Comparison of ENCODE assay signal across 20 mouse cellular contexts in the genomic region with DNA sequence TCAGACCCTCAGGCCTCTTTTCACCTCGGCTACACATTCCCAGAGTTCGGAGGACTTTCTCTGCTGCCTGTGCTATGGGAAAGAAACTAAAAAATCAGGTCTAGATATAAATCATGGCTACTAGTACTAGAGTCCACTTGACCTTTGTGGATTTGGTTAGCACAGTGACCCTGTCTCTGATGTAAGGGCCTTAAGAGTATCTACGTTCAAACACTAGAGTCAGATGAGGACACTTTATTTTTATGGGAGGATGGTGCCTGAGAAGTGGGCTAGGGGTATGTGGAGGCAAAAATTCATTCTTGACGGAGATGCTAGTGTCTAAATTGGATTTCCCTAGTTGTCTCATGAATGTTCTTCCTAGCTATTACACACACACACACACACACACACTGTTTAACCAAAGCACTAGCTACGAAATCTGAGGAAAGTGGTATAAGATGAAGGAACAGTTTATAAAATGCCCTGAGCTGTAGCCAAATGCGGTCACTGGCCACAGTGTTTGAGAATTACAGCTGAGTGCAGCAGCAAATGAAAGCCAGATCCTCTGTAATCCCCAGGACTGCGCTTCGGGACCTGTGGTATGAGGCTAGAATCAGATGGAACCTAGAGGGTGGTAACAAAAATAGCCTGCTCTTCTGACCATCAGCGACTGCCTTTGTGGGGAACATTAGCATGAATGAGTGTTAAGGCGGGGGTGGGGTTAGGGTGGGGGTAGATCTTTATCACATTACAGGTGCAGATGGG.
DNase-seq lines count a peak whose midpoint lies in the region; ATAC-seq and TF ChIP-seq lines count a peak whose summit lies in the region.
"Had no signal": no experiment of that assay in that cellular context is flagged by ENCODE, and none has a peak within 500 bp of the region (broad histone marks: within the 10 kb centered on the region; RNA-seq: fewer than 3 reads in every experiment).

No protein-coding gene starts in this region.

- no peak overlapping the region for H3K4me3 ChIP-seq in kidney, postnatal 0 days (replicated peaks; ENCODE audit: low read depth, low read length)
- H3K4me3 ChIP-seq in limb, embryonic 13.5 days: no peak overlapping the region
- H3K4me3 ChIP-seq: erythroblast, embryonic 14.5 days; gastrocnemius, adult 2 months; layer of hippocampus, adult 2 months; left cerebral cortex, adult 2 months; limb, embryonic 15.5 days; neural tube, embryonic 15.5 days; stomach, embryonic 15.5 days had no signal

- no peaks in the 10 kb centered on the region for H3K27me3 ChIP-seq in kidney, postnatal 0 days (ENCODE audit: insufficient read depth, low read length)
- no peaks in the 10 kb centered on the region for H3K27me3 ChIP-seq in limb, embryonic 13.5 days
- H3K27me3 ChIP-seq: limb, embryonic 15.5 days; neural tube, embryonic 15.5 days; stomach, embryonic 15.5 days had no signal

- TF ChIP-seq CTCF in kidney, postnatal 0 days (IDR thresholded peaks at IDR 0.05; ENCODE audit: low read depth): no peak

- H3K9me3 ChIP-seq in kidney, postnatal 0 days (replicated peaks; ENCODE audit: low read length): no peaks in the 10 kb centered on the region
- H3K9me3 ChIP-seq in limb, embryonic 13.5 days: no peaks in the 10 kb centered on the region
- H3K9me3 ChIP-seq: limb, embryonic 15.5 days; neural tube, embryonic 15.5 days; stomach, embryonic 15.5 days had no signal

- no peak for ATAC-seq in kidney, postnatal 0 days (replicated peaks; ENCODE audit: low FRiP score, low read depth)
- peak; percentile 60; the same call in 1 of the 2 replicates for ATAC-seq in limb, embryonic 13.5 days (ENCODE audit: low FRiP score, low read depth)
- no peak for ATAC-seq in granulocyte monocyte progenitor cell, adult 5-6 weeks (replicated peaks; ENCODE audit: poor library complexity, severe bottlenecking)
- ATAC-seq: forebrain, embryonic 16.5 days; liver, postnatal 0 days had no signal

- peak; percentile 58 for DNase-seq in heart, adult 11 months
- no peak for DNase-seq in heart, adult 18-20 months
- no peak for DNase-seq in kidney, postnatal 0 days (ENCODE audit: low spot score)
- no peak for DNase-seq in kidney, postnatal 4 days
- peak; percentile 32 for DNase-seq in embryo, embryonic 10.5 days (ENCODE audit: low spot score)
- no peak for DNase-seq in urinary bladder, postnatal 4 days (ENCODE audit: low spot score in 2 of 2)
- DNase-seq: cerebellum, postnatal 14 days; gastrocnemius, adult 2 months; liver, postnatal 0 days; spleen, adult 18-20 months had no signal

- no peak overlapping the region for H3K9ac ChIP-seq in kidney, postnatal 0 days (ENCODE audit: low read depth, low read length)
- no peak overlapping the region for H3K9ac ChIP-seq in limb, embryonic 13.5 days
- H3K9ac ChIP-seq: hindbrain, embryonic 14.5 days; limb, embryonic 15.5 days; liver, postnatal 0 days; neural tube, embryonic 15.5 days; stomach, embryonic 15.5 days had no signal

- H3K27ac ChIP-seq in kidney, postnatal 0 days: peak overlapping the region; percentile 70
- H3K27ac ChIP-seq in limb, embryonic 13.5 days: no peak overlapping the region
- H3K27ac ChIP-seq: gastrocnemius, adult 2 months; hindbrain, embryonic 14.5 days; layer of hippocampus, adult 2 months; left cerebral cortex, adult 2 months; limb, embryonic 15.5 days; neural tube, embryonic 15.5 days; stomach, embryonic 15.5 days had no signal

- no peaks in the 10 kb centered on the region for H3K4me1 ChIP-seq in kidney, postnatal 0 days (replicated peaks; ENCODE audit: insufficient read depth, low read length)
- peaks cover 21% of the 10 kb centered on the region for H3K4me1 ChIP-seq in limb, embryonic 13.5 days
- H3K4me1 ChIP-seq: neural tube, embryonic 15.5 days; stomach, embryonic 15.5 days had no signal

- 53% methylated on average over 10 of the region's 10 CpGs for WGBS in kidney, postnatal 0 days
- 30% methylated on average over 10 of the region's 10 CpGs for WGBS in limb, embryonic 13.5 days

- H3K4me2 ChIP-seq in kidney, postnatal 0 days (ENCODE audit: low read length): no peak overlapping the region
- H3K4me2 ChIP-seq in limb, embryonic 13.5 days (replicated peaks): no peak overlapping the region
- H3K4me2 ChIP-seq: hindbrain, embryonic 14.5 days; limb, embryonic 15.5 days; neural tube, embryonic 15.5 days; stomach, embryonic 15.5 days had no signal

- H3K36me3 ChIP-seq in kidney, postnatal 0 days (ENCODE audit: insufficient read depth, low read length): no peaks in the 10 kb centered on the region
- no peaks in the 10 kb centered on the region for H3K36me3 ChIP-seq in limb, embryonic 13.5 days
- H3K36me3 ChIP-seq: limb, embryonic 15.5 days; neural tube, embryonic 15.5 days; stomach, embryonic 15.5 days had no signal

Comparison
In these comparisons a context has a peak if more than half of its experiments do, and no peak if none do; other contexts are left out.
1. DNase-seq: peak in heart, adult 11 months (single experiment) and embryo, embryonic 10.5 days (single experiment); none in heart, adult 18-20 months (0 of 2), kidney, postnatal 0 days (single experiment), kidney, postnatal 4 days (0 of 2) and urinary bladder, postnatal 4 days (0 of 2).